Mouse (Mus musculus): ENCODE measurements around the gene Mtmr14. TPM values are rescaled to one million over a fixed set of nuclear protein-coding genes. Genes with fewer than 3 reads are reported as not detected.

Mtmr14 gene
- polyA plus RNA-seq, 1 experiment from 2014 or later: 47.0 TPM

- H3K4me1 ChIP-seq: peaks cover 6% of the 10 kb centered on the region; the same call in 1 of the 2 replicates
- H3K9me3 ChIP-seq: no peaks in the 10 kb centered on the region
- no peak for ATAC-seq (replicated peaks)
- no peak overlapping the region for H3K9ac ChIP-seq (replicated peaks)
- H3K4me2 ChIP-seq (replicated peaks): no peak overlapping the region
- no peaks in the 10 kb centered on the region for H3K27me3 ChIP-seq
- H3K4me3 ChIP-seq: no peak overlapping the region
- H3K27ac ChIP-seq (replicated peaks): no peak overlapping the region
- 28% methylated on average over 3 of the region's 3 CpGs for WGBS
- H3K36me3 ChIP-seq: no peaks in the 10 kb centered on the region
Measured at GRCm38 (mm10) chr6:113302258-113302657, 64.6 kb downstream of the Mtmr14 start.

DNA sequence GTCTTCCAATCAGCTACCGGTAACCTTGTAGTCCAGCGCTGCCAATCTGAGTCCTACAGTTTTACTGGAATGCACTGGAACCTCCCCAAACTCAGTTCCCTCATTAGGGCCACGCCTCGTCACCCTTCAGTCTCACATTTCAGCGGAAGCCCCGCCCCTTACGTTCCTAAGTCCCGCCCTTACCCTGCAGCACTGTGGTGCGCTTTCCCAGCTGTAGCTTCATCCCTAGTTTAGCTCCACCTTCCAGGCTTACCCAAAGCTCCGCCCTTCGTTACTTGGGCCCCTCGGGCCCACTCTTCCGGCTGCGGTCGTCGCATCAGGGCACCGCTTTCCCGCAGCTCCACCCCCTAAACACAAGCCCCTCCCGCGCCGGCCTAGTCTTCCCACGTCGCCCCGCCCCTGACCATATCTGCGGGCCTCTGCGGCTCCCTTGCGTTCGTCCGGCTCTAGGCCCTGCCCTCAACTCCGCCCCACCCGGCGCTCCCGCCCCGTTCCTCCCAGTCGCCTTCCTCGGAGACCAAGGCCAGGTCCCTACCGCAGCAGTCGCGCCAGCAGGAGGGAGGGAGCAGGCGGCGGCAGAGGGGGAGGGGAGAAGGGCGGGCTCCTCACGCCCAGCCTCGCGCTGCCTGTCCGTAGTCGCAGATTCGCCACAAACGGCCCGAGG is 68.8 kb downstream of the Mtmr14 start:
- Histone ChIP-seq H3K4me2 (replicated peaks) (peak overlapping the region; percentile 99), H3K4me3 (peak overlapping the region; percentile 80), H3K36me3 (peaks cover 9% of the 10 kb centered on the region), H3K9me3 (no peaks in the 10 kb centered on the region), H3K4me1 (peaks cover 24% of the 10 kb centered on the region), H3K9ac (replicated peaks) (peak overlapping the region; percentile 92), H3K27me3 (no peaks in the 10 kb centered on the region), H3K27ac (replicated peaks) (peak overlapping the region; percentile 98)
- ATAC-seq (replicated peaks): peak; percentile 98
- WGBS: 0% methylated on average over 47 of the region's 50 CpGs

DNA sequence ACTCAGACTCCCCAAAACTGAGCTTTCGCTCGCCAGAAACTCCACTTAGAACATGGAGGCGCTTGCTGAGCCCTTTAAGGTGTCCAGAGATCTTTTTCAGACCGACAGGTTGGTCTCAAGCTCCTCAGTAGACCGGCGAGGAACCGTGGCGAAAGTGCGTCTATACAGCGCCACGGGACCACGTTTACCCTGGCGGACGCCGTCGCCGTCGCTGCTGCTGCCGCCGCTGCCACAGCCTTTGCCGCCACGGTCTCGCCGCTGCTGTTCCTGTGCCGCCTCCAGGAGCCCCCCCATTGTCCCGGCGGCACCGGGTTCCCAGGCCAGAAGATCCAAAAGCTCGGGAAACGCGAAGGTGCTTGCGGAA is 69.3 kb downstream of the Mtmr14 start, which contains the start of gene Brpf1:
Gene Brpf1 (plus strand): TSS at position 152 of the 364 bp plus-strand sequence.
- H3K4me2 ChIP-seq (replicated peaks): peak within 1 kb of the TSS; percentile 99
- H3K27ac ChIP-seq (replicated peaks): peak within 1 kb of the TSS; percentile 98
- H3K9ac ChIP-seq (replicated peaks): peak within 1 kb of the TSS; percentile 92
- peaks cover 24% of the 10 kb centered on the region for H3K4me1 ChIP-seq
- ATAC-seq (replicated peaks): peak; percentile 65
- under 1% methylated on average over 32 of the region's 32 CpGs for WGBS
- H3K36me3 ChIP-seq: peaks cover 9% of the 10 kb centered on the region
- no peaks in the 10 kb centered on the region for H3K9me3 ChIP-seq
- H3K27me3 ChIP-seq: no peaks in the 10 kb centered on the region
- H3K4me3 ChIP-seq: peak within 1 kb of the TSS; percentile 80

DNA sequence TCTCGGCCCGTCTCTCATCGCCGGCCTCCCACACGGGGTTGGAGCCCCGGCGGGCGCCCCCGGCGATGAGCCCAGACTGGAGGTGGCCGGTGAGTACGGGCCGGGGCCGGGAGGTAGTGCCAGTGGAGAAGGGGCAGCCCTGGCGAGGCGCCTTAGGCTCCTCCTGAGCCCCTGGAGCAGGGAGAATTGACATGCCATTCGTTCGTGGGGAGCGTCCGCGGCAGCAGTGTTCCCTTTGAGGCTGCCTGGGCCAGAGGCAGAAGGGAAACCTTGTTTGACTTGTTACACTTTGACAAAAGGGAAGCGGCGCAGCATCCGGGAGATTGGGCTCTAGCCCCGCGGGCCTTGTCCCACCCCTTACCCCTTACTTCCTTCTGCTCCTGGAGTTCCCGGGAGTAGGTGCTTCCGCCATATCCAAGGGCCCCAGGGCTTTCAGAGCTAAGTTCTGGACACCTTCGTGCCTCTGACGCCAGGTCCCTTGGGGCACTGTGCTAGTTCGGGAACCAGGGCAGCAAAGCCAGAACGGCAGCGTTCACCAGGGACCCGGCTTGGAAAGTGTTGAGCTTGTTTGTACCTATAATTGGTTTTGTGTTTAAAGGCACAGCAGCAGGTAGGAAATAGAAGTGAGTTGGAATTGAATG is 70.0 kb downstream of the Mtmr14 start:
- Histone ChIP-seq H3K9me3 (no peaks in the 10 kb centered on the region), H3K36me3 (peaks cover 15% of the 10 kb centered on the region), H3K27ac (replicated peaks) (peak overlapping the region; percentile 98), H3K4me2 (replicated peaks) (peak overlapping the region; percentile 99), H3K27me3 (no peaks in the 10 kb centered on the region), H3K4me3 (peak overlapping the region; percentile 80), H3K9ac (replicated peaks) (peak overlapping the region; percentile 92), H3K4me1 (peaks cover 26% of the 10 kb centered on the region)
- ATAC-seq (replicated peaks): peak; percentile 1; the same call in 1 of the 2 replicates
- WGBS: under 1% methylated on average over 28 of the region's 34 CpGs

DNA sequence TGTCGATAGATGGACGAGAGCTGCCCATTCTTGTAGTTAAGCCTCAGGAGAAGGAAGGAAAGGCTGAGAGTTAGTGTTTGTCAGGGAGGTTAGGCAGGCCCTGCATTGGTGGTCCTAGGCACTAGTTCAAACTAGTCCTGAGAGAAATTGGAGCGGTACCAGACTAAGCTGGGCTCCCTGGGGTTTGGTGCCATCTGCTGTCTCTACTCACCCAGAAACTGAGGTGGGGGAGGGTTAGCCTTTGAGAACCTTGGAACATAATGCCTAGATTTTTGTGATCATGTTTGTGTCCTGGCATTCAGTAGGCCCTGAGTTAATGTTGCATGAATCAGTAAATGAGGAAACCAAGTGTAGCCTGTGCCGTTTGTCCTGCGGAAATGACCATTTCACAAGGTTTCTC is 70.5 kb downstream of the Mtmr14 start:
- Histone ChIP-seq H3K27ac (replicated peaks) (peak overlapping the region; percentile 98), H3K4me1 (peaks cover 26% of the 10 kb centered on the region), H3K9ac (replicated peaks) (peak overlapping the region; percentile 92), H3K4me3 (peak overlapping the region; percentile 80), H3K27me3 (no peaks in the 10 kb centered on the region), H3K9me3 (no peaks in the 10 kb centered on the region), H3K36me3 (peaks cover 18% of the 10 kb centered on the region), H3K4me2 (replicated peaks) (peak overlapping the region; percentile 99)
- no peak for ATAC-seq (replicated peaks)
- WGBS: 27% methylated on average over 5 of the region's 5 CpGs

DNA sequence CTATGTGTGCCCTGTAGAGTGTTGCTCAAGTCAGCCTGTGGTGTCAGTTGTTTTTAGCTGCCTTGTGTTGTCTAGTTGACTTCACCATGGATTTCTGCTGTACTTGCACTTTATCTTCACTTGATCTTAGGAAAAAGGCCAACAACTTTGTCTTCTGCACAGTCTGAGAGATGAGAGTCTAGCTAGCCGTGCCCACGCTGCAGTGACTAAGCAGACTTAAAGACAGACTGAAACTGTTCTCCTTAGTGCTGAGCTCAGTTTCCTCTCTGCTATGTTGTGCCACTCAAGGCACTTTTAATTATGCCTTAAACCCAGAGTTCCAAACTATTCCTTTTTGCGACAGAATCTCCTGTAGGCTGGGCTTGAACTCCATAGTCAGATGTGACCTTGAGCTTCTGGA is 78.3 kb downstream of the Mtmr14 start:
- 0 out of 2 replicates have a peak, but pooled peaks cover 3% of the 10 kb centered on the region for H3K4me1 ChIP-seq
- no peak overlapping the region for H3K9ac ChIP-seq (replicated peaks)
- no peak overlapping the region for H3K27ac ChIP-seq (replicated peaks)
- WGBS: 93% methylated on average over 3 of the region's 3 CpGs
- no peak for ATAC-seq (replicated peaks)
- no peak overlapping the region for H3K4me2 ChIP-seq (replicated peaks)
- no peaks in the 10 kb centered on the region for H3K27me3 ChIP-seq
- H3K36me3 ChIP-seq: peaks cover 84% of the 10 kb centered on the region
- H3K4me3 ChIP-seq: no peak overlapping the region
- H3K9me3 ChIP-seq: no peaks in the 10 kb centered on the region

DNA sequence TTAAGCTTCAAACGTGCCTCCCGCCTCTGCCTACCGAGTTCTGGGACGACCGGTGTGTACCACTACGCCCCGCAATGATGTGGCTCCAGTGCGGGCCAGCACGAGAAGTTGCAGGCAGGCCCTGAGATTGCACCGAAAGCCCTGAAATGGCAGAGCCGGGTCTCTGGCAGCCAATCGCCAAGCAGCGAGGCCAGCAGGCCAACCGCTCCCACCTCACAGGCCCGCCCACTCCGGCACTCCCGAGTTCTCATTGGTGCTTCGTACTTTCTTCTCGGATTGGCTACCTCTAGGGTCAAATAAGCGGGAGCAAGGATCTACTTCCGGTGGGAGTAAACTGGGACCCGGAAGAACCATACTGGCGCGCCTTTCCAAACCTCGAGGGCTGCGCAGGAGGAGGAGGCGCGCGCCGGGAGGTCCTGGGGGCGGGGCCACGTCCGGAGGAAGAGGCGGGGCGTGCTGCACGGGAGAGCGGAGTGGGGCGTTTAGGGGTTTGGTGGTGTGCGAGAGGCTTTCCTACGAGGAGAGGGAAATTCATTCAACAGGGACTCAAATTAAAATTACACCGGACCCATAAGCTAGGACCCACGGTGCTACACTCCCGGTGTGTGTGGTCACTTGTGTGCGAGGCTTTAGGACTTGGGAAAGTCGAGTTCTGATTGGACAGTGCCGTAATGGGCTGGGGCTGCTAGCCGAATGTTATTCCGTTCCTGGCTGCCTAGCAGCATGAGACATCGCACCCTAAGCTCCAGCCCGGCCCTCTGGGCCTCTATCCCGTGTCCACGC is 89.1 kb downstream of the Mtmr14 start, which contains the start of gene Ogg1:
Gene Ogg1 (plus strand): TSS at position 440 of the 783 bp plus-strand sequence.
- Histone ChIP-seq H3K4me3 (peak within 1 kb of the TSS; percentile 52), H3K9me3 (no peaks in the 10 kb centered on the region), H3K27ac (replicated peaks) (peak within 1 kb of the TSS; percentile 93), H3K9ac (replicated peaks) (peak within 1 kb of the TSS; percentile 78), H3K27me3 (no peaks in the 10 kb centered on the region), H3K4me1 (peaks cover 16% of the 10 kb centered on the region), H3K4me2 (replicated peaks) (peak within 1 kb of the TSS; percentile 97), H3K36me3 (peaks cover 42% of the 10 kb centered on the region)
- ATAC-seq (replicated peaks): peak; percentile 99
- under 1% methylated on average over 52 of the region's 52 CpGs for WGBS

DNA sequence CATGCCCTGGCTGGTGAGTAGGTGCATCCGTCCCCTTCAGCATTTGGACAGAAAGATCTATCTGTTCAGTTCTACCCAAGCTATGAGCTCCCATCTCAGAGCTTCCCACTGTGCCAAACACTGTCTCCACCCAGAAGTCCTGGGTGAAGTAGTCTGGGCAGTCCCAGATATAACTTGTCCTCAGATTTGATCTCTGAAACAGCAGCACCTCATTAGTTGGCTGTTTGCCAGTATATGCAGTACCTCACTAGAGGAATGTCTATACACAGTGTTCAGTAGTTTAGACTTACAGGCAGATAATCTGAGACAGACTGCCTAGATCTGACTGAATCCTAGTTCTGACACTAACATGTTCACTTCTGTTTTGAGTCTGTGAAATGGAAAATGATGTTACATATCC is 91.8 kb downstream of the Mtmr14 start:
- H3K9me3 ChIP-seq: no peaks in the 10 kb centered on the region
- peaks cover 21% of the 10 kb centered on the region for H3K36me3 ChIP-seq

DNA sequence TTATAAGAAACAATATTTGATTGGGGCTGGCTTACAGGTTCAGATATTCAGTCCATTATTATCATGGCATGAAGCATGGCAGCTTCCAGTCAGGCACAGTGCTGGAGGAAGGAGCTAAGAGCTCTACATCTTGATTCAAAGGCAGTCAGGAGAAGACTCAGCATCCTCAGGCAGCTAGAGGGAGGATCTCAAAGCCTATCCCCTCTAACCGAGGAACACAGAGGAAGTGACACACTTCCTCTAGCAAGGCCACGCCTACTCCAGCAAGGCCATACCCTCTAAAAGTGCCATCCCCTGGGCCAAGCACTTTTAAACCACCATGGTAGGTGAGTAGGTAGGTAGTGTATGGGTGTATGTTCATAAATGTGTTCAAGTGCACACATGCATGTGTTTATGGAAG is 92.9 kb downstream of the Mtmr14 start:
- ATAC-seq (replicated peaks): no peak
- Histone ChIP-seq H3K27me3 (no peaks in the 10 kb centered on the region), H3K4me1 (peaks cover 20% of the 10 kb centered on the region), H3K4me3 (no peak overlapping the region), H3K36me3 (peaks cover 25% of the 10 kb centered on the region), H3K27ac (replicated peaks) (no peak overlapping the region), H3K9ac (replicated peaks) (no peak overlapping the region), H3K9me3 (no peaks in the 10 kb centered on the region), H3K4me2 (replicated peaks) (no peak overlapping the region)
- WGBS: 65% methylated on average over 2 of the region's 2 CpGs

More for the DNA sequence above, 91.8 kb downstream of the Mtmr14 start:
- Histone ChIP-seq H3K4me2 (replicated peaks) (no peak overlapping the region), H3K4me3 (no peak overlapping the region), H3K27ac (replicated peaks) (no peak overlapping the region), H3K4me1 (peaks cover 23% of the 10 kb centered on the region), H3K9ac (replicated peaks) (no peak overlapping the region), H3K27me3 (no peaks in the 10 kb centered on the region)
- no peak for ATAC-seq (replicated peaks)
- WGBS: 96% methylated on average over 1 of the region's 1 CpGs

Other genes with a start within 250 kb of the Mtmr14 start
- 55.5 and 60.7 TPM in 2 replicates for gene Thumpd3, start 191.6 kb upstream of the Mtmr14 start, polyA plus RNA-seq (2015; fragmentation: Nextera tagmentation; extraction: Ambion mirVana)
- gene Setd5, start 160.5 kb upstream of the Mtmr14 start, polyA plus RNA-seq (2015; fragmentation: Nextera tagmentation; extraction: Ambion mirVana): 52.2 and 53.4 TPM in 2 replicates
- gene Lhfpl4, start 42.5 kb upstream of the Mtmr14 start, polyA plus RNA-seq (2015; fragmentation: Nextera tagmentation; extraction: Ambion mirVana): 42.3 and 44.6 TPM in 2 replicates
- gene Cpne9, start 44.5 kb downstream of the Mtmr14 start, polyA plus RNA-seq (2015; fragmentation: Nextera tagmentation; extraction: Ambion mirVana): 0.34 and 0.39 TPM in 2 replicates
- gene Brpf1, start 69.3 kb downstream of the Mtmr14 start, polyA plus RNA-seq (2015; fragmentation: Nextera tagmentation; extraction: Ambion mirVana): 19.6 and 22.2 TPM in 2 replicates
- gene Ogg1, start 89.1 kb downstream of the Mtmr14 start, polyA plus RNA-seq (2015; fragmentation: Nextera tagmentation; extraction: Ambion mirVana): 11.6 and 11.8 TPM in 2 replicates
- gene Camk1, start 106.1 kb downstream of the Mtmr14 start, polyA plus RNA-seq (2015; fragmentation: Nextera tagmentation; extraction: Ambion mirVana): 79.0 and 88.0 TPM in 2 replicates
- gene Tada3, start 140.0 kb downstream of the Mtmr14 start, polyA plus RNA-seq (2015; fragmentation: Nextera tagmentation; extraction: Ambion mirVana): 79.4 and 82.2 TPM in 2 replicates
- gene Arpc4, start 140.3 kb downstream of the Mtmr14 start, polyA plus RNA-seq (2015; fragmentation: Nextera tagmentation; extraction: Ambion mirVana): 390 and 428 TPM in 2 replicates
- 7.6 and 8.1 TPM in 2 replicates for gene Ttll3, start 151.4 kb downstream of the Mtmr14 start, polyA plus RNA-seq (2015; fragmentation: Nextera tagmentation; extraction: Ambion mirVana)
- 14.8 and 23.3 TPM in 2 replicates for gene Rpusd3, start 181.5 kb downstream of the Mtmr14 start, polyA plus RNA-seq (2015; fragmentation: Nextera tagmentation; extraction: Ambion mirVana)
- not detected in 2 replicates for gene Cidec, start 197.9 kb downstream of the Mtmr14 start, polyA plus RNA-seq (2015; fragmentation: Nextera tagmentation; extraction: Ambion mirVana)
- gene Jagn1, start 204.7 kb downstream of the Mtmr14 start, polyA plus RNA-seq (2015; fragmentation: Nextera tagmentation; extraction: Ambion mirVana): 89.2 and 93.1 TPM in 2 replicates
- gene Il17re, start 220.6 kb downstream of the Mtmr14 start, polyA plus RNA-seq (2015; fragmentation: Nextera tagmentation; extraction: Ambion mirVana): not detected in 2 replicates
- gene Il17rc, start 233.6 kb downstream of the Mtmr14 start, polyA plus RNA-seq (2015; fragmentation: Nextera tagmentation; extraction: Ambion mirVana): 1.6 and 2.4 TPM in 2 replicates
- 63.8 and 66.7 TPM in 2 replicates for gene Creld1, start 245.5 kb downstream of the Mtmr14 start, polyA plus RNA-seq (2015; fragmentation: Nextera tagmentation; extraction: Ambion mirVana)